Mouse (Mus musculus) stomach, adult 2 months (tissue): ENCODE measurements around the gene Gm29866. TPM values are rescaled to one million over a fixed set of nuclear protein-coding genes. Genes with fewer than 3 reads are reported as not detected.

ENCODE experiments used
- polyA plus RNA-seq: library from polyadenylated mRNA; depleted of rRNA; stranded (reverse); fragments of >200 nt; gene quantifications from 2 replicates; pipeline ENCODE4 v1.2.3, GENCODE M21; 2012; rRNA removed

Gene Gm29866
- not detected in 2 replicates for polyA plus RNA-seq

GRCm38 (mm10) chrY:20993557-20993956, at the start of gene Gm29866:
Gm29866 (minus strand) TSS chrY:20993657.

Other genes starting within 250 kb of the Gm29866 start
- not detected in 2 replicates for gene Gm20909, start 170.9 kb upstream of the Gm29866 start, polyA plus RNA-seq
- gene Gm20865, start 247.9 kb upstream of the Gm29866 start, polyA plus RNA-seq = not detected in 2 replicates